ENCODE assay signal across 13 mouse cellular contexts in genomic region chr12:69863505-69863904, GRCm38 (mm10). TPM values are rescaled to one million over a fixed set of nuclear protein-coding genes. Genes with fewer than 3 reads are reported as not detected.
DNase-seq lines count a peak whose midpoint lies in the region; ATAC-seq lines count a peak whose summit lies in the region.
"Had no signal": no experiment of that assay in that cellular context is flagged by ENCODE, and none has a peak within 500 bp of the region (broad histone marks: within the 10 kb centered on the region; RNA-seq: fewer than 3 reads in every experiment).

No protein-coding gene starts in this region.

- H3K9me3 ChIP-seq in heart, embryonic 12.5 days (replicated peaks), result no peaks in the 10 kb centered on the region

- ATAC-seq in CD4-positive, CD25-positive, alpha-beta regulatory T cell, adult 4 months, result peak; percentile 97
- peak; percentile 94 for ATAC-seq in inflammation-experienced regulatory T-cells, adult 6 months
- ATAC-seq in cerebellum, adult (ENCODE audit: insufficient number of reproducible peaks, low FRiP score, low TSS enrichment), result no peak
- no peak for ATAC-seq in heart, embryonic 12.5 days (ENCODE audit: insufficient number of reproducible peaks, low FRiP score)
- ATAC-seq: intestine, postnatal 0 days had no signal

- peaks cover 22% of the 10 kb centered on the region for H3K4me1 ChIP-seq in heart, embryonic 12.5 days (replicated peaks)

- peaks cover 21% of the 10 kb centered on the region; the same call in 1 of the 2 replicates for H3K36me3 ChIP-seq in heart, embryonic 12.5 days

- WGBS in heart, embryonic 12.5 days, result 80% methylated on average over 5 of the region's 5 CpGs

- H3K4me2 ChIP-seq in heart, embryonic 12.5 days, result no peak overlapping the region

- H3K4me3 ChIP-seq in heart, embryonic 12.5 days, result no peak overlapping the region
- H3K4me3 ChIP-seq: erythroblast, embryonic 14.5 days had no signal

- no peak overlapping the region for H3K9ac ChIP-seq in heart, embryonic 12.5 days

- peak; percentile 74 for DNase-seq in 416B (ENCODE audit: low read depth)
- peak; percentile 75 to 76 for DNase-seq in spleen, postnatal 36 days (ENCODE audit: low spot score in 2 of 2)
- DNase-seq in adrenal gland, adult 2 months, result no peak
- DNase-seq in urinary bladder, postnatal 36 days (ENCODE audit: low spot score in 2 of 2), result no peak
- DNase-seq: cerebellum, adult 2 months; heart, postnatal 36 days; kidney, postnatal 4 days had no signal

- H3K27me3 ChIP-seq in heart, embryonic 12.5 days (replicated peaks), result no peaks in the 10 kb centered on the region

- no peak overlapping the region for H3K27ac ChIP-seq in heart, embryonic 12.5 days (ENCODE audit: poor library complexity, severe bottlenecking)

RNA-seq across cellular contexts. Expression of gene Atl1, which starts 28.9 kb away (rescaled TPM):
- polyA plus RNA-seq in CD4-positive, CD25-positive, alpha-beta regulatory T cell, adult 4 months (2017; shearing (Covaris generic)), result 1 to 10 TPM in 1 of 2 experiments, under 1 TPM in 1; 0.31 to 1.2 TPM
- polyA plus RNA-seq in inflammation-experienced regulatory T-cells, adult 6 months (2017; shearing (Covaris generic)), result under 1 TPM; 0.10 to 0.75 (median 0.42) TPM
- 10 to 100 TPM in 1 of 2 experiments, 1 to 10 TPM in 1; 5.6 to 10.2 TPM for total RNA-seq in adrenal gland, adult 2 months (2021)
- 1.4 and 1.7 TPM in 2 replicates for polyA plus RNA-seq in adrenal gland, adult 2 months (2012; rRNA removed)
- polyA plus RNA-seq in heart, embryonic 12.5 days (2016; fragmentation: Nextera tagmentation; extraction: Ambion mirVana), result 8.0 and 9.5 TPM in 2 replicates

RNA-seq across cellular contexts. Expression of gene Map4k5, which starts 29.5 kb away (rescaled TPM):
- 1 to 10 TPM; 3.1 to 4.6 TPM for polyA plus RNA-seq in CD4-positive, CD25-positive, alpha-beta regulatory T cell, adult 4 months (2017; shearing (Covaris generic))
- 1 to 10 TPM; 1.1 to 4.8 (median 4.6) TPM for polyA plus RNA-seq in inflammation-experienced regulatory T-cells, adult 6 months (2017; shearing (Covaris generic))
- 10 to 100 TPM; 26.7 to 33.3 TPM for total RNA-seq in adrenal gland, adult 2 months (2021)
- 13.7 and 14.6 TPM in 2 replicates for polyA plus RNA-seq in adrenal gland, adult 2 months (2012; rRNA removed)
- polyA plus RNA-seq in heart, embryonic 12.5 days (2016; fragmentation: Nextera tagmentation; extraction: Ambion mirVana), result 43.4 and 44.8 TPM in 2 replicates

Comparison
In these comparisons a context has a peak if more than half of its experiments do, and no peak if none do; other contexts are left out.
1. DNase-seq: peak in 416B (single experiment) and spleen, postnatal 36 days (2 of 2); none in adrenal gland, adult 2 months (single experiment) and urinary bladder, postnatal 36 days (0 of 2).
2. ATAC-seq: peak in CD4-positive, CD25-positive, alpha-beta regulatory T cell, adult 4 months (single experiment) and inflammation-experienced regulatory T-cells, adult 6 months (single experiment); none in cerebellum, adult (single experiment) and heart, embryonic 12.5 days (single experiment).